Mouse (Mus musculus) kidney, postnatal 4 days (tissue): ENCODE data around the gene Traf3.

ENCODE experiments used
- DNase-seq, 2 experiments: peaks; one replicate each; pipeline ENCODE4 v3.0.0; 2021; ENCODE audit warnings: mixed read lengths in 2 of 2

Gene Traf3

DNA sequence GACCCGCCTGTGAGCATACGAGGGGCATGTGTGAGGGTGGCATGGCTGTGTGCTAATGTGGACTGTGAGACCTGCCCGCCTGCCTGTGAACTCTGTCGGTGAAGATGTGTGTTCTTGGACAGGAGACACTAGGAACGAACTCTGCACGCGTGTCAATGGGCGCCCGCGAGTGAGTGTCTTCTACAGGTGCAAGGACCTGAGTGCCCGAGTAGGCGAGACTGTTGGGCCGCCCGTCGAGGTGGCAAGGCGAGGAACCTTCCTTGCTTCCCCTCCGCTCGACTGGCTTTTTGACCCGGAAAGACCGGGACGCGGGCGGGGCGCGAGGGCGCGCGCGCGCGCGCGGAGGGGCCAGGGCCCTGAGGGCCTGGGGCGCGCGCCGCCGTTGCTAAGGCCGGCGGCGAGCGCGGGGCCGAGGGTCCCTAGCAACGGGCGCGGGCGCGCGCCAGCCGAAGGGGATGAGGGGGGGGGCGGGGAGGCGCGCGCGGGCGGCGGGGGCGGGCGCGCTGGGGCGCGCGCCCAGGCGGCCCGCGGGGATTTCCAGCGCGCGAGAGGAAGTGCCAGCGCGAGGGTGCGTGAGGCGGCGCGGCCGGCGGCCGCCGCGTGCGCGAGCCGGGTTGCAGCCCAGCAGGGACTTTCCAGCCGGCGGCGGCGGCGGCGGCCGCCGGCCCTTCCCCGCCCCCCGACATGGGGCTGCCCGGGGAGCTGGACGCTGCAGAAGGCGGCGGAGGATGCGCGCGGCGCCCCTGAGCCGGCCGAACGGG, at the start of gene Traf3:
Gene Traf3 (plus strand): TSS at position 540 of the 761 bp plus-strand sequence.
- peak; percentile 77 to 89 for DNase-seq

GRCm38 (mm10) chr12:111119506-111120085, 46.6 kb upstream of the Traf3 start:
- no peak for DNase-seq

DNA sequence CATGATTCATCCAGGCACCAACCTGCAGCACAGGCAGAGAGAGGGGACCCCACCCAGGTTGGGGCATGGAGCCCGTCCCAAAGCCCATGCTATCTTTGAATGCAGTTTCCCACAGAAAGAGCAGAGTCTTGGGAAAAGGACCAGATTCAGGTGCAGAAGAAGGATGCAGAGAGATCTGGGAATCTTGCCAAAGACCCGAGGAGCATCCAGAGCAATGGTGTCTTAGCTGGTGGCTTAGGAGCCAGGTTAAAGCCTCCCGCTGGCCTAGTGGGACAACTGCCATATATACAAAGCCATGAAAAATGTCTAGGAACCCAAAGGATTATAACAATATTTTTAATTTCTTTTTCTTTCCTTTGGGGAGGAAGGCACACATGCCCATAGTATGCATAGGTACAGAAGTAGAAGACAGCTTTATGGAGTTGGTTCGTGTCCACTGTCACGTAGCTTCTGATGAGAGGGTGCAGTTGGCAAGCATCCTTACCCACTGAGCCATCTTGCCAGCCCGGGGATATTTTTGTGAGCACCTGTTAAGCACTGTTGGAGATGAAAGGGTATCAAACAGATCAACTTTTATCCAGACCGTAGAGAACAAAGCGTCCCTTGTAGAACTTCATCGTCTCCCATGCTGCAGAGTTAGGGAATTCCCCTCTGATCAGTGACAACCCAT, 45.1 kb upstream of the Traf3 start:
- no peak for DNase-seq

DNA sequence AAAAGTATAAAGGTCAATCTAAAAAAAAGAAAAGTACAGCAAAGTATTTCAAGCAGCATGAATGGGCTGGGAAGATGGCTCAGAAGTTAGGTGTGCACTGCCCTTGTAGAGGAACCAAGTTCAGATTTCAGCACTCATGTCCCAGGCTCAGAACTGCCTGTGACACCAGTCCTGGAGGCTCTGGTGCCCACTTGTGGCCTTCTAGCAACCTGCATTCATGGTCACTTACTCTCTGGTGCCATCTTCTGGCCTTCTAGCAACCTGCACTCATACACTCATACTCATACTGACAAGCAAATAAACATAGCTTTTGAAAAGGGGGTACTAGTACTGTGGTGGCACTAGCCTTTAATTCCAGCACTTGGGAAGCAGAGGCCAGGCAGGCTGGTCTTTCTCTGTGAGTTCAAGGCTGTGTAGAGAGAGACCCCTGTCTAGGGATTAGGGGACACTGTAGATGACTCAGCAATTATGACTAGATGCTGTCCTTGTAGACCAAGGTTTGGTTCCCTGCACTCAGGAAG, 43.8 kb upstream of the Traf3 start:
- DNase-seq = no peak

- peak; percentile 51 to 60 for DNase-seq
Measured at GRCm38 (mm10) chr12:111124601-111125260, 41.4 kb upstream of the Traf3 start.

DNA sequence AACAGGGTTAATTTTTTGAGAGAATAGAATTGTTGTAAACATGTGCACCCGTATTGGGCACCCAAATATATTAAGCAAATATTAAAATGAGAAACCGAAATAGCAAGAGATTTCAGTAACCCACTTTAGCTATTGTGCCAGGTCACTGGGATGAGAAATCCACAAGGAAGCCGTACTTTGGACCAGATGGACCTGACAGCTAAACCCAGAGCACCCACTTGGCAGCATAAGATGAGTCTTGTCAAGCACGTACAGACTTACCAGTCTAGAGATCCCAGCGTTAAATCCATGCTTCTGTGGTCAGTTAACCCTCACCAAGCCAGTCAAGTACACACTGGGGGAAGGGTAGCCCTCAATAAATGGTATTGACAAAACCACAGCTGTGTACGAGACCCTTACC, 40.5 kb upstream of the Traf3 start:
- DNase-seq = no peak

DNA sequence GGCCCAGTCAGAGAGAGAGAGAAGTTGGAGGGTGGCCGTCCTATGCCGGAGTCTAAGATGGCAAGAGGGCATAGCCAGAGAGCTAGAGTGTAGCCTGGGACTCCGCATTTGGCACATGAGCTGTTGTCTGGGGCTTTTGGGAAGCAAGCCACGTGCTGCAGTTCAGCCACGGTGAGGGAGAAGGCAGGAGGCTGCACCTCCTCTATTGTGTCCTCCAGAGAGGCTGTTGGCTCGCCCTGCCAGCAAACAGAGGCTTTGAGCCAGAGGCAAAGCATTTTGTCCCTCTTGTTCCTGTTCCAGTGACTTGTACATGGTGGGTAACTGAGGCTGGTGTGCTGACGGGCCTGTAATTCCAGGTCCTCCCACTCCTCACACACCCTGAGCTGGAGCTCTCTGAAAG, 32.0 kb upstream of the Traf3 start:
- DNase-seq = no peak

DNA sequence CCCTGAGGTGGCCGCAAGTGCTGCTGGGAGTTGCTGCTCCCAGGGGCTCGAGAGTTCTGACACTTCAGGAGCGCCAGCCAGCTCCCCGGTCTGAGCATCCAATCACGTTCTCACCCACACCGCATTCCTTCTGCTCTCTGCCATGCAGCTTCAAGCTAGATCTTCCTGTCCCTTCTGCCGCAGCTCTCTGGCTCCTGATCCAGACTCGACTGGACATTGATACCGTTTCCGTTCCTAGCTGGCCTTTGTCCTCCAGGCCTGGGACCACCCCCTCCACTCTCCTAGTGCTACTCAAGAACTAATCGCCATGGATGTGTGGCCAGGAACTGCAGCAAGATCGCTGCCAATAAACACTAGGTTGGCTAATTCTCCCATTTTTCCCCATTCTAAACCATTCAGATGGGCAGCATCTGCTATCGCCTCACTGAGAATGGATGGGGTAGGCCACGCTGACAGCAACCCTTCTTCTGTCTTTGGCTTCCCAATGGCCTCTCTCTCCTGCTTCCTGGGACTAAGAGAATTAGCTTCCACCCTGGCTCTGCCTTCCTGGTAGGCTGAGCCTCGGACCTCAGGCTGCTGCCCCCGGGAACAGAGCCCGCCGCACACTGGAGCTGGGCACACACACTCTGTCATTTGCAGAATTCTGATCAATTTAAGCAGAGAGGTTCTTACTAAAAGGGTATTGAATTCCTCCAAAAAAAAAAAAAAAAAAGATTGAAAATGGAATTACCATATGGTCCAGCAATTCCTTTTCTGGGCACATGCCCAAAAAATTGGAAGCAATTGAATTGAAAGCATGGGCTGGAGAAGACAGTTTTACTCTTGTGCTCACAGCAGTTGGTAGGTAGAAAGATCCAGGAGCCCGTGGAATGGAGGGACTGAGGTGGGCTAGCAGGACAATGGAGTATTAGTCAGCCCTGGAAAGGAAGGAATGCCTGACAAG, 31.1 kb upstream of the Traf3 start:
- peak; percentile 16 to 33 for DNase-seq

DNA sequence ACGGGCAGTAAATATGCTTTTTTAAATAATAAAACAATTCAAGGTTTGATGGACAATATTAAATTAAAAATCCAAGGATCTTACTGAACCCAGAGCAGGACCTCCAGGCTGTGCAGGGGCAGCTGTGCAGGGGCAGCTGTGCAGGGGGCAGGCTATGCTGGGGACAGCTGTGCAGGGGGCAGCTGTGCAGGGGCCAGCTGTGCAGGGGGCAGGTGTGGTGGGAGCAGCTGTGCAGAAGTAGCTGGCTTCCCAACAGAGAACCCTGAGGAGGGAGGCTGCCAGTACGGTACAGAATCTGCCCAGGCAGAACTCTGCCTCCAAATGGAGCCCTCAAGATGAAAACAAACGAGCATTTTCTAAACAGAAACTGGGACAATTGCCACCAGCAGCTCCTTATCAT, 30.2 kb upstream of the Traf3 start:
- DNase-seq = no peak

- DNase-seq = no peak
Measured at GRCm38 (mm10) chr12:111137079-111137478, 29.1 kb upstream of the Traf3 start.

DNA sequence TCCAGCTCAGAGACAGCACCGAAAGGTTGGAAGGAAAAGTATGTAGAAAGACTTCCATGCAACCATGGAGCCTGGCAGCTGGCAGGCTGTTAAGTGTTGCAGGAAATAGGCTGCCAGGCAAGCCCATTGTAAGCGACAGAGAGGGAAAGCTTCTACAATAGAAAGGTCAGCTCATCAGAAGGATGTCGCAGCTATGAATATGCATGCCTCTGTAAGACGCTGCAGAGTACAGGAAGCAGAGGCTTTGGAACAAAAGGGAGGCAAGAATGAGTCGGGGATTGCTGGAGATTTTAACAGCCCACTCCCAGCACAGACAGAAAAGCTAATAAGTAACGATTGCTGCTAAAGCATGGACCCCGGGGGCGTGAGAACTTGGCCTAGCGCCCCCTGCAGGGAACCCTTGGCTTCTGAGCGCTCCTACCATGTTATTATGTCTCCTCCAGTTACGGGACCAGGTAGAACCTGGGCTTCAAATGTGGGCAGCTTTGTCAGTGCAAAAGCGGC, 23.1 kb upstream of the Traf3 start:
- peak; percentile 74 to 79 for DNase-seq

- peak; percentile 46 to 57 for DNase-seq
Measured at GRCm38 (mm10) chr12:111143509-111144063, 22.6 kb upstream of the Traf3 start.

DNA sequence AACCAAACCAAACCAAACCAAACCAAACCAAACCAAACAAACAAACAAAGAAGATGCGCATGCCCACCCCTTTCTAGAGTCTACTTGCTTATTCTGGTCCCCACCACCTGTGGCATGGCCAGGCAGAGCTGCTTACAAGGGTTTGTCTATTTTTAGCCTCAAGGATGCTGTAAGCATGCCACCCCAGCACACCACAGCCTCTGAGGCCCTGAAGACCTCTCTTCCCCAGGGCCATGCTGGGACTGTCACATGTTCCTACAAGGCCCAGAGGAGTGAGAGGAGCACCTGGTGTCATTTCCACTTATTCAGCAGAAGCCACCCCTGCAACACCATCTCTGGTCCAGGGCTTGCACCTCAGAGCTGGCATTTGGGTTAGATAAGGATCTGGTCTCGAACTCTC, 21.6 kb upstream of the Traf3 start:
- DNase-seq = no peak

DNA sequence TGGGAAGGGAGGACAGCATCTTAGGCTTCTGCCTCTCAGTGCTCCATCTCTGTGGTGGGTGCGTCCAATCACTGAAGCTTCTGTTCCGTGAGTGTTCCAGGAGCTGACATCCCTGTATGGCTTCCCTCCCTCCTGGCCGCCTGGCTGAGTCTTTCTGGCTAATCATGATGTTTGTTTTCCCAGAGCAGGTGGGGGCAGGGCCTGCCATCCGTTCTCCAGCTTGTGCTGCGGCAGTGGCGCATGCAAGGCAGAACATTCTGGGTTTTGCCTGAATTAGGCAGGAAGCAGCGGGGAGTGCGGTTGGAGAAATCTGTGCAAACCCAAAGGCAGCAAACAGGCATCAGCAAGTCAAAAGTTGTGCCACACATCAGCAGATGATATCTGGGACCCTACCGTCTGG, 20.9 kb upstream of the Traf3 start:
- DNase-seq = peak; percentile 62 to 78

DNA sequence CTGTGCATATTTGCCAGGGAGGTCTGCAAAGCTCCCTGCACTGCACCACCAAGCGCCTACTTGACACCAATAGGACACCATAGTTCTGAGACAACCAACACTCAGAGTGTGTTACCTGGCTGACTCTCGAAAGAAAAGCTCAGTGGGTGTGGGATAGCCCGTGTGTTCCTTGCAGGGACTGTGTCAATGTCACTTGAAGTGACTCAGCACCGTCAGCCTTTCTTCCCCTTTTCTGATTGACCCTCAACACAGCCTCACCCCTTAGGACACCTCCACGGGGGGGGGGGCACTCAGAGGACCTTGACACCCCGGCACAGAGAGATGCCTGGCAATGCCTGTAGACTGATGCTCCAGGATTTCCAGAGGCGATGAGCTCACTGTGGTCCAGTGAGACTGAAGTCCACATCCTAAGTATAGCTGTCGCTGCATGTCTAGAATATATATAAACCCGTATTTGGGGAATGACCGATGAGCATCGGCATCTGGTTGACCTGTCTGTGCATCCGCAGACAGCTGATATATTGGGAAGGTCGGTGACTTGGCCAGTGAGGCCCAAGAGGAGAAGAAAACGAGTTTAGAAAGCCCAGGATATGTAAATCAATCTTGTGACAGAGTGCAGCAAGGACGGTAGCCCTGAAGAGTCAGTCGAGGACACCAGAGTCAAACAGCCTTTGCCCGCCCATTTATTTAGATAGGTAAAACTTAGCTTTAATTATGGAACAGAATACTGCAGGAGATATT, 16.5 kb upstream of the Traf3 start:
- no peak for DNase-seq

- peak; percentile 57 to 66 for DNase-seq
Measured at GRCm38 (mm10) chr12:111150236-111150596, 16.0 kb upstream of the Traf3 start.

DNA sequence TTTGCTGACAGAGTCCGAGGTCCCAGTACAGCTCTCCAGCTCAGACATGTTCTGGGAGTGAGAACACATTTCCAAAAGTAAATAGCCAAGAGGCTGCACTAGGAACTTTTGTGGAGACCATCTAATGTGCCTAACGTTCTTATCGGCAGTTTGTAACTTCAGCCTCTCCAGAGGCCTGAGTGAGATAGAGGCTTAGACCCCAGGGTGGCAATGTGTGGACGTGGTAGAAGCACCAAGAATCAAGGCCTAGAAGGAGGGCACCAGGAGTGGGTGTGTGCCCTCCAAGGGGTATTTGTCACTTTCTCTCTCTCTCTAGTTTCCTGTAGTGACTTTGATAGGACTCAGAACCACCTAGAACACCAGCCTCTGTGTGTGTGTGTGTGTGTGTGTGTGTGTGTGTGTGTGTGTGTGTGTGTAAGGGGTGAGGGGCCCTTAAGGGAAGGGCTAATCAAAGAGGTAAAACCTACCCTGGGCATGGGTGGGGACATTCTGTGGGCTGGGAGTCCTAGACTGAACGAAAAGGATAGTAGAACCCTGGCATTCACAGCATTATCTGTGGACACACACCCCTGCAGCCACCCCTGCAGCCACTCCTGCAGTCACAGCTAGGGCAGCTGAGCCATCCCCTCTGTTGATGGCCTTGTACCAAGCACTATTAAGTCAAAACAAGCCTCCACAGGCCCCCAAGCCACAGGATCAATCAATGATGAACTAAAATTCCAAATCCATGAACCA, 14.6 kb upstream of the Traf3 start:
- no peak for DNase-seq

DNA sequence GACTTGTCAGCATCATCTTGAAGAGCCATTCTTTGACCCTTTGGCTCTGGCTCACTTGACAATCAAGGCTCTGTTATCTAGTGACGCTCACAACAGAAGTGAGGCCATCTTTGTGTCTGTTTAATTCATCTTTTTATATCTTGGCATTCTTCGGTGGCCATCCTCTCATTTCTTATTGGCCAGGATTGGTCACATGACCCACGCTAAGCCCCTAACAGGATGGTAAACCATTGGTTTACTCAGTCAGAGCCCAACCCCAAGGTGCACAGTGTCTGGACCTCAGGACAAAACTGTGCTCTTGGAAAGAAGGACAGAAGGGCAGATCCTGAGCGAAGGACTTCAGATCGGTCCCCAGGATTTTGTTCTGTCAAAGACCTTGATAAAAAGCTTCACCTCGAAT, 13.6 kb upstream of the Traf3 start:
- DNase-seq = no peak

- no peak for DNase-seq
Measured at GRCm38 (mm10) chr12:111152981-111153710, 13.0 kb upstream of the Traf3 start.
